In the genomic region with DNA sequence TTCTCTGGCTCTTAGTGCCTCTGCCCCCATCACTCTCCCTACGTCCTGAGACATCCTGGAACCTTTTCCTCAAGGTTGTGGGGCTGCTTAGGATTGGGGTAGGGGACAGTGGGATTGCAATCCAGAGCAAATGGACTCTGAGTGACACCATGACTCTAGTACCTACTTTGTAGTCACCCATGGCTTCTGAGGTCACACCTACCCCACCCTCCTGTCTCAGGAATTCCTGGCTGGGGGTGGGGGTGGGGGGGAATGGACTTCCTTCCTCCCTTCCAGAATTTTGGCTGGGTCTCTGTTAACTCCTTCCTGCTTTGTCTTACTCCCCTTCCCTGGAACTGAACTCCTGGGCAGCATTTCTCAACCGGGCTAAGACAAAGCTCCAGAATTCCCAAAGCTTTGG, we compare ENCODE assay signal across 13 mouse cellular contexts. TPM values are rescaled to one million over a fixed set of nuclear protein-coding genes. Genes with fewer than 3 reads are reported as not detected.
DNase-seq lines count a peak whose midpoint lies in the region; ATAC-seq and TF ChIP-seq lines count a peak whose summit lies in the region.
"Had no signal": no experiment of that assay in that cellular context is flagged by ENCODE, and none has a peak within 500 bp of the region (broad histone marks: within the 10 kb centered on the region; RNA-seq: fewer than 3 reads in every experiment).

No protein-coding gene starts in this region.

- WGBS in embryonic facial prominence, embryonic 15.5 days, result 53% methylated on average over 2 of the region's 2 CpGs
- 55% methylated on average over 2 of the region's 2 CpGs for WGBS in limb, embryonic 15.5 days

- H3K27ac ChIP-seq in layer of hippocampus, adult 2 months, result peak overlapping the region; percentile 28; the same call in 1 of the 2 replicates
- no peak overlapping the region for H3K27ac ChIP-seq in embryonic facial prominence, embryonic 15.5 days (replicated peaks)
- no peak overlapping the region for H3K27ac ChIP-seq in limb, embryonic 15.5 days

- peaks cover 12% of the 10 kb centered on the region; the same call in 1 of the 2 replicates for H3K4me1 ChIP-seq in embryonic facial prominence, embryonic 15.5 days
- peaks cover 38% of the 10 kb centered on the region for H3K4me1 ChIP-seq in limb, embryonic 15.5 days

- no peak overlapping the region for H3K9ac ChIP-seq in embryonic facial prominence, embryonic 15.5 days
- no peak overlapping the region for H3K9ac ChIP-seq in limb, embryonic 15.5 days

- H3K9me3 ChIP-seq in embryonic facial prominence, embryonic 15.5 days (replicated peaks), result no peaks in the 10 kb centered on the region
- H3K9me3 ChIP-seq in limb, embryonic 15.5 days, result no peaks in the 10 kb centered on the region

- TF ChIP-seq CTCF in layer of hippocampus, adult 2 months (conservative IDR thresholded peaks at IDR 0.05), result no peak

- H3K27me3 ChIP-seq in embryonic facial prominence, embryonic 15.5 days, result peaks cover 6% of the 10 kb centered on the region; the same call in 1 of the 2 replicates
- no peaks in the 10 kb centered on the region for H3K27me3 ChIP-seq in limb, embryonic 15.5 days

- no peaks in the 10 kb centered on the region for H3K36me3 ChIP-seq in embryonic facial prominence, embryonic 15.5 days
- no peaks in the 10 kb centered on the region for H3K36me3 ChIP-seq in limb, embryonic 15.5 days
- H3K36me3 ChIP-seq: forebrain, embryonic 10.5 days; G1E had no signal

- peak overlapping the region; percentile 36 for H3K4me3 ChIP-seq in layer of hippocampus, adult 2 months
- no peak overlapping the region for H3K4me3 ChIP-seq in embryonic facial prominence, embryonic 15.5 days (replicated peaks)
- H3K4me3 ChIP-seq in limb, embryonic 15.5 days, result peak overlapping the region; percentile 50; the same call in 1 of the 2 replicates

- DNase-seq in heart, adult 11 months, result peak; percentile 95
- no peak for DNase-seq in heart, postnatal 4 days
- DNase-seq in layer of hippocampus, adult 2 months (ENCODE audit: low spot score in 2 of 2), result no peak
- DNase-seq in layer of hippocampus, postnatal 36 days, result no peak
- DNase-seq: cerebellum, postnatal 36 days; lung, adult 2 months; thymus, postnatal 14 days had no signal

- no peak for ATAC-seq in embryonic facial prominence, embryonic 15.5 days (ENCODE audit: insufficient number of reproducible peaks, low FRiP score, low TSS enrichment, low read depth)
- ATAC-seq in limb, embryonic 15.5 days (ENCODE audit: insufficient number of reproducible peaks, low FRiP score, low TSS enrichment, low read depth), result no peak
- no peak for ATAC-seq in frontal cortex, adult (ENCODE audit: low TSS enrichment)
- ATAC-seq in megakaryocyte, adult 5-6 weeks (ENCODE audit: poor library complexity, severe bottlenecking), result no peak

- H3K4me2 ChIP-seq in embryonic facial prominence, embryonic 15.5 days (replicated peaks), result 0 out of 2 replicates have a peak overlapping the region, but pooled peaks have one; percentile 82
- no peak overlapping the region for H3K4me2 ChIP-seq in limb, embryonic 15.5 days

RNA-seq across cellular contexts. Expression of a gene that starts 1.0 kb away (rescaled TPM):
- total RNA-seq in heart, postnatal 4 days (2021), result 1 to 10 TPM; 6.7 to 8.1 TPM
- 1 to 10 TPM; 1.6 to 2.5 TPM for total RNA-seq in layer of hippocampus, adult 2 months (2021)
- total RNA-seq in layer of hippocampus, postnatal 36 days (2021), result 1 to 10 TPM; 2.4 to 2.5 TPM
- 1.7 and 1.9 TPM in 2 replicates for polyA plus RNA-seq in embryonic facial prominence, embryonic 15.5 days (2015; fragmentation: Nextera tagmentation; extraction: Ambion mirVana)
- 2.4 and 3.0 TPM in 2 replicates for polyA plus RNA-seq in limb, embryonic 15.5 days (2015; fragmentation: Nextera tagmentation; extraction: Ambion mirVana)
- total RNA-seq in megakaryocyte, adult 5-6 weeks (2015), result not detected in 2 replicates
- 0.12 TPM in 1 of 2 replicates, not detected in the other for total RNA-seq in megakaryocyte, adult 5-6 weeks (2017)

RNA-seq across cellular contexts. Expression of a gene that starts 14.7 kb away (rescaled TPM):
- total RNA-seq in heart, postnatal 4 days (2021), result 10 to 100 TPM; 54.7 to 60.0 TPM
- 10 to 100 TPM; 37.4 to 38.7 TPM for total RNA-seq in layer of hippocampus, adult 2 months (2021)
- total RNA-seq in layer of hippocampus, postnatal 36 days (2021), result 10 to 100 TPM; 40.5 to 40.8 TPM
- 30.8 and 32.5 TPM in 2 replicates for polyA plus RNA-seq in embryonic facial prominence, embryonic 15.5 days (2015; fragmentation: Nextera tagmentation; extraction: Ambion mirVana)
- polyA plus RNA-seq in limb, embryonic 15.5 days (2015; fragmentation: Nextera tagmentation; extraction: Ambion mirVana), result 28.4 and 31.5 TPM in 2 replicates
- total RNA-seq in megakaryocyte, adult 5-6 weeks (2015), result 12.3 and 15.7 TPM in 2 replicates
- 18.2 and 20.7 TPM in 2 replicates for total RNA-seq in megakaryocyte, adult 5-6 weeks (2017)

RNA-seq across cellular contexts. Expression of a gene that starts 37.2 kb away (rescaled TPM):
- total RNA-seq in heart, postnatal 4 days (2021), result 10 to 100 TPM; 70.6 to 77.3 TPM
- 100 to 1,000 TPM; 159 to 162 TPM for total RNA-seq in layer of hippocampus, adult 2 months (2021)
- total RNA-seq in layer of hippocampus, postnatal 36 days (2021), result 100 to 1,000 TPM; 145 to 149 TPM
- 10.4 and 12.8 TPM in 2 replicates for polyA plus RNA-seq in embryonic facial prominence, embryonic 15.5 days (2015; fragmentation: Nextera tagmentation; extraction: Ambion mirVana)
- 8.7 and 12.8 TPM in 2 replicates for polyA plus RNA-seq in limb, embryonic 15.5 days (2015; fragmentation: Nextera tagmentation; extraction: Ambion mirVana)
- total RNA-seq in megakaryocyte, adult 5-6 weeks (2015), result 5.2 and 9.1 TPM in 2 replicates
- 8.7 and 13.4 TPM in 2 replicates for total RNA-seq in megakaryocyte, adult 5-6 weeks (2017)

RNA-seq across cellular contexts. Expression of a gene that starts 47.5 kb away (rescaled TPM):
- total RNA-seq in heart, postnatal 4 days (2021), result 1 to 10 TPM; 1.3 TPM
- 1 to 10 TPM in 1 of 2 experiments, under 1 TPM in 1; 0.87 to 1.2 TPM for total RNA-seq in layer of hippocampus, adult 2 months (2021)
- total RNA-seq in layer of hippocampus, postnatal 36 days (2021), result 1 to 10 TPM in 1 of 2 experiments, under 1 TPM in 1; 0.62 to 1.9 TPM
- 0.68 and 1.1 TPM in 2 replicates for polyA plus RNA-seq in embryonic facial prominence, embryonic 15.5 days (2015; fragmentation: Nextera tagmentation; extraction: Ambion mirVana)
- 1.0 and 1.2 TPM in 2 replicates for polyA plus RNA-seq in limb, embryonic 15.5 days (2015; fragmentation: Nextera tagmentation; extraction: Ambion mirVana)
- not detected in 2 replicates for total RNA-seq in megakaryocyte, adult 5-6 weeks (2015)
- not detected in 2 replicates for total RNA-seq in megakaryocyte, adult 5-6 weeks (2017)

RNA-seq across cellular contexts. Expression of a gene that starts 58.2 kb away (rescaled TPM):
- total RNA-seq in heart, postnatal 4 days (2021), result 100 to 1,000 TPM; 117 to 119 TPM
- total RNA-seq in layer of hippocampus, adult 2 months (2021), result 10 to 100 TPM; 15.7 to 17.1 TPM
- total RNA-seq in layer of hippocampus, postnatal 36 days (2021), result 10 to 100 TPM; 15.2 to 21.2 TPM
- polyA plus RNA-seq in embryonic facial prominence, embryonic 15.5 days (2015; fragmentation: Nextera tagmentation; extraction: Ambion mirVana), result 85.2 TPM in 2 replicates
- 73.8 and 84.0 TPM in 2 replicates for polyA plus RNA-seq in limb, embryonic 15.5 days (2015; fragmentation: Nextera tagmentation; extraction: Ambion mirVana)
- total RNA-seq in megakaryocyte, adult 5-6 weeks (2015), result 122 and 129 TPM in 2 replicates
- total RNA-seq in megakaryocyte, adult 5-6 weeks (2017), result 180 and 227 TPM in 2 replicates

Comparison
In these comparisons a context has a peak if more than half of its experiments do, and no peak if none do; other contexts are left out.
1. RNA of a gene that starts 37.2 kb away (total RNA-seq): 159 to 162 TPM in layer of hippocampus, adult 2 months, 145 to 149 TPM in layer of hippocampus, postnatal 36 days and 70.6 to 77.3 TPM in heart, postnatal 4 days; 5.2 to 13.4 TPM in megakaryocyte, adult 5-6 weeks; every median in the first group is over 4 times any median in the second.